ENCODE assay signal across 7 mouse cellular contexts in the genomic region with DNA sequence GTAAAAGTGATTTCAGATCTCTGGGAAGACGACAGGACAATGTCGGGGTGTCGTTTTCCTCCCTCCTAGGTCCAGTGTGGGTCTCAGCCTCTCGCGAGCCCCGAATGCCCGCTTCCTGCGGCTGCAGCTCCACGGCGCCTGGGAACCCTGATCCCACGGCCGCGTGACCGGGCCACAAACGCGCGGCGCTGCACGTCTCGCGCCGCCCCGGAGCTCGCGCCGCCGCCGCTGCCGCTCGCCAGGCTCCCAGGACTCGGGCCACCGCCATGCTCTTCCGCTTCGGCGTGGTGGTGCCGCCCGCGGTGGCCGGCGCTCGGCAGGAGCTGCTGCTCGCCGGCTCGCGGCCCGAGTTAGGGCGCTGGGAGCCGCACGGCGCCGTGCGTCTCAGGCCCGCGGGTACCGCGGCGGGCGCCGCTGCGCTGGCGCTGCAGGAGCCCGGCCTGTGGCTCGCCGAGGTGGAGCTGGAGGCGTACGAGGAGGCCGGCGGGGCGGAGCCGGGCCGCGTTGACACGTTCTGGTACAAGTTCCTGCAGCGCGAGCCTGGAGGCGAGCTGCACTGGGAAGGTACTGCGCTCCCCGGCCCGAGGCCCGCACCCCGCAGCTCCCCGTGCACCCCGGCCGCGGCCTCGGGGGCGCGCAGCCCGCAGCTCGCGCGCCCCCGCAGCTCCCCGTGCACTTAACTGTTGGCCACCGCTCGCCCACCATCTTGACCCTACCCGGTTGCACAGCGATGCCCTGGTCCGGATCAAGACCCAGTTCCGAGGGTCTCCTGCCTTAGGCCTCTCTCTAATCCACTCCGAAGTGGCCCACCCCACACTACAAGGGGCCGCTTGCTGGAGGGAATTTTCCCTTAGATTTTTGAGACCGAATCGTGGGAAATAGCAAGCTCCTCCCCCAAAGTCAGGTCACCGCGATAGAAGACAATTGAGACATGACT. TPM values are rescaled to one million over a fixed set of nuclear protein-coding genes. Genes with fewer than 3 reads are reported as not detected.
DNase-seq lines count a peak whose midpoint lies in the region; ATAC-seq and TF ChIP-seq lines count a peak whose summit lies in the region.

Gene Epm2a (plus strand): TSS at position 200 of the 937 bp plus-strand sequence.

- WGBS in embryonic facial prominence, embryonic 13.5 days, result under 1% methylated on average over 98 of the region's 106 CpGs
- WGBS in heart, adult 2 months, result under 1% methylated on average over 85 of the region's 106 CpGs
- under 1% methylated on average over 105 of the region's 106 CpGs for WGBS in limb, embryonic 13.5 days
- under 1% methylated on average over 105 of the region's 106 CpGs for WGBS in midbrain, embryonic 15.5 days

- no peak for TF ChIP-seq EP300 in heart, adult 2 months (IDR thresholded peaks at IDR 0.05; ENCODE audit: insufficient read depth, low read depth, low read length)

- H3K36me3 ChIP-seq in embryonic facial prominence, embryonic 13.5 days, result no peaks in the 10 kb centered on the region
- no peaks in the 10 kb centered on the region for H3K36me3 ChIP-seq in heart, adult 2 months (ENCODE audit: control insufficient read depth, insufficient read depth, low read length)
- H3K36me3 ChIP-seq in limb, embryonic 13.5 days, result no peaks in the 10 kb centered on the region
- no peaks in the 10 kb centered on the region for H3K36me3 ChIP-seq in midbrain, embryonic 15.5 days (replicated peaks)

- H3K4me1 ChIP-seq in embryonic facial prominence, embryonic 13.5 days, result peaks cover 3% of the 10 kb centered on the region; the same call in 1 of the 2 replicates
- peaks cover 1% of the 10 kb centered on the region; the same call in 1 of the 2 replicates for H3K4me1 ChIP-seq in heart, adult 2 months (ENCODE audit: control insufficient read depth, insufficient read depth, low read length)
- peaks cover 2% of the 10 kb centered on the region; the same call in 1 of the 2 replicates for H3K4me1 ChIP-seq in limb, embryonic 13.5 days
- peaks cover 7% of the 10 kb centered on the region for H3K4me1 ChIP-seq in midbrain, embryonic 15.5 days

- no peaks in the 10 kb centered on the region; the same call in 1 of the 2 replicates for H3K79me2 ChIP-seq in heart, adult 2 months (replicated peaks; ENCODE audit: control insufficient read depth, insufficient read depth, low read length)

- peak within 1 kb of the TSS; percentile 92 for H3K9ac ChIP-seq in embryonic facial prominence, embryonic 13.5 days
- H3K9ac ChIP-seq in heart, adult 2 months (ENCODE audit: low read depth, low read length), result peak within 1 kb of the TSS; percentile 99
- peak within 1 kb of the TSS; percentile 92 for H3K9ac ChIP-seq in limb, embryonic 13.5 days
- peak within 1 kb of the TSS; percentile 74 for H3K9ac ChIP-seq in midbrain, embryonic 15.5 days

- peak within 1 kb of the TSS; percentile 98 for H3K27ac ChIP-seq in embryonic facial prominence, embryonic 13.5 days
- H3K27ac ChIP-seq in heart, adult 2 months, result peak within 1 kb of the TSS; percentile 83
- H3K27ac ChIP-seq in limb, embryonic 13.5 days, result peak within 1 kb of the TSS; percentile 98
- H3K27ac ChIP-seq in midbrain, embryonic 15.5 days, result peak within 1 kb of the TSS; percentile 95

- TF ChIP-seq POLR2A in heart, adult 2 months (IDR thresholded peaks at IDR 0.05; ENCODE audit: insufficient read depth, low read depth, low read length), result peak; percentile 46

- H3K9me3 ChIP-seq in embryonic facial prominence, embryonic 13.5 days, result no peaks in the 10 kb centered on the region
- peaks cover 4% of the 10 kb centered on the region; the same call in 1 of the 2 replicates for H3K9me3 ChIP-seq in limb, embryonic 13.5 days
- H3K9me3 ChIP-seq in midbrain, embryonic 15.5 days, result no peaks in the 10 kb centered on the region

- intact Hi-C loops in heart, adult 2 months (cut with DNase I), result loop anchor here (2.0 to 5.0 kb wide), 3 partner anchors 63 to 1664 kb away; partner anchors contain the start of genes Fbxo30, Sf3b5 and Shprh

- peak; percentile 88 for DNase-seq in adrenal gland, postnatal 25 days
- peak; percentile 89 to 91 for DNase-seq in heart, adult 2 months
- DNase-seq in kidney, adult 8-10 months, result peak; percentile 81 to 85
- DNase-seq in spleen, adult 18-20 months, result peak; percentile 60 to 67

- TF ChIP-seq CTCF in heart, adult 2 months (IDR thresholded peaks at IDR 0.05), result no peak

- H3K27me3 ChIP-seq in embryonic facial prominence, embryonic 13.5 days, result no peaks in the 10 kb centered on the region
- H3K27me3 ChIP-seq in heart, adult 2 months (ENCODE audit: control insufficient read depth, insufficient read depth, low read length), result no peaks in the 10 kb centered on the region
- H3K27me3 ChIP-seq in limb, embryonic 13.5 days, result no peaks in the 10 kb centered on the region
- no peaks in the 10 kb centered on the region for H3K27me3 ChIP-seq in midbrain, embryonic 15.5 days (replicated peaks)

- H3K4me2 ChIP-seq in embryonic facial prominence, embryonic 13.5 days, result peak within 1 kb of the TSS; percentile 71
- H3K4me2 ChIP-seq in limb, embryonic 13.5 days (replicated peaks), result peak within 1 kb of the TSS; percentile 66
- H3K4me2 ChIP-seq in midbrain, embryonic 15.5 days, result peak within 1 kb of the TSS; percentile 60

- H3K4me3 ChIP-seq in embryonic facial prominence, embryonic 13.5 days, result peak within 1 kb of the TSS; percentile 67
- peak within 1 kb of the TSS; percentile 82 for H3K4me3 ChIP-seq in heart, adult 2 months
- peak within 1 kb of the TSS; percentile 64 for H3K4me3 ChIP-seq in limb, embryonic 13.5 days
- peak within 1 kb of the TSS; percentile 63 for H3K4me3 ChIP-seq in midbrain, embryonic 15.5 days

- peak; percentile 95 for ATAC-seq in embryonic facial prominence, embryonic 13.5 days (ENCODE audit: insufficient number of reproducible peaks, insufficient read depth, low FRiP score, low TSS enrichment, low read depth)
- ATAC-seq in limb, embryonic 13.5 days (ENCODE audit: low FRiP score, low read depth), result peak; percentile 98
- peak; percentile 96 for ATAC-seq in midbrain, embryonic 15.5 days (replicated peaks)

RNA-seq across cellular contexts. Expression of gene Epm2a, which starts in this region (rescaled TPM):
- total RNA-seq in adrenal gland, postnatal 25 days (2021), result 9.5 and 15.1 TPM in 2 replicates
- polyA plus RNA-seq in embryonic facial prominence, embryonic 13.5 days (2015; fragmentation: Nextera tagmentation; extraction: Ambion mirVana), result 0.31 and 0.59 TPM in 2 replicates
- 10 to 100 TPM; 31.2 to 35.4 TPM for total RNA-seq in heart, adult 2 months (2021)
- 12.1 and 20.8 TPM in 2 replicates for polyA plus RNA-seq in heart, adult 2 months (2012; rRNA removed)
- polyA plus RNA-seq in limb, embryonic 13.5 days (2015; fragmentation: Nextera tagmentation; extraction: Ambion mirVana), result 0.37 and 0.40 TPM in 2 replicates
- 1.4 and 1.6 TPM in 2 replicates for polyA plus RNA-seq in midbrain, embryonic 15.5 days (2015; fragmentation: Nextera tagmentation; extraction: Ambion mirVana)

Comparison
In these comparisons a context has a peak if more than half of its experiments do, and no peak if none do; other contexts are left out.
1. Peak in every context shown above with its lines: DNase-seq, ATAC-seq, H3K4me3 ChIP-seq and H3K27ac ChIP-seq.
2. Peak in ATAC-seq, H3K4me3 ChIP-seq, H3K27ac ChIP-seq, H3K9ac ChIP-seq and H3K4me2 ChIP-seq in embryonic facial prominence, embryonic 13.5 days; RNA of the gene not detected or under 1 TPM.
3. Peak in ATAC-seq, H3K4me3 ChIP-seq, H3K27ac ChIP-seq, H3K9ac ChIP-seq and H3K4me2 ChIP-seq in limb, embryonic 13.5 days; RNA of the gene not detected or under 1 TPM.